Mouse (Mus musculus): ENCODE results near the gene Osbpl2.

Gene Osbpl2

GRCm38 (mm10) chr2:180165855-180166254 lies 46.7 kb downstream of the Osbpl2 start:
- DNase-seq: peak; percentile 72 to 80

GRCm38 (mm10) chr2:180166869-180167268 lies 47.8 kb downstream of the Osbpl2 start:
- no peak for DNase-seq

GRCm38 (mm10) chr2:180170151-180170805 lies 51.2 kb downstream of the Osbpl2 start:
- no peak for DNase-seq

- DNase-seq: peak; percentile 98 to 99
Observed at GRCm38 (mm10) chr2:180170806-180171521, 51.9 kb downstream of the Osbpl2 start, which contains the start of gene Adrm1. Adrm1 (plus strand) TSS chr2:180171485.

GRCm38 (mm10) chr2:180171522-180172070 lies 52.5 kb downstream of the Osbpl2 start:
- DNase-seq: no peak

GRCm38 (mm10) chr2:180172152-180172551 lies 53.0 kb downstream of the Osbpl2 start:
- peak; percentile 42 to 62 for DNase-seq

- DNase-seq: no peak
Observed at GRCm38 (mm10) chr2:180173163-180173562, 54.1 kb downstream of the Osbpl2 start.

GRCm38 (mm10) chr2:180173711-180174110 lies 54.6 kb downstream of the Osbpl2 start:
- peak; percentile 40 to 53 for DNase-seq

GRCm38 (mm10) chr2:180174121-180174520 lies 55.0 kb downstream of the Osbpl2 start:
- DNase-seq: no peak

- no peak for DNase-seq
Observed at GRCm38 (mm10) chr2:180175725-180176124, 56.6 kb downstream of the Osbpl2 start.

GRCm38 (mm10) chr2:180181542-180181941 lies 62.4 kb downstream of the Osbpl2 start:
- DNase-seq: no peak

GRCm38 (mm10) chr2:180184011-180184751 lies 65.1 kb downstream of the Osbpl2 start:
- peak; percentile 57 to 68 for DNase-seq

- no peak for DNase-seq
Observed at GRCm38 (mm10) chr2:180184752-180185109, 65.6 kb downstream of the Osbpl2 start.

GRCm38 (mm10) chr2:180185686-180186085 lies 66.6 kb downstream of the Osbpl2 start:
- DNase-seq: no peak

- no peak for DNase-seq
Observed at GRCm38 (mm10) chr2:180187362-180187761, 68.3 kb downstream of the Osbpl2 start.

- no peak for DNase-seq
Observed at GRCm38 (mm10) chr2:180196610-180197322, 77.7 kb downstream of the Osbpl2 start.

GRCm38 (mm10) chr2:180197323-180198037 lies 78.4 kb downstream of the Osbpl2 start:
- DNase-seq: no peak

- no peak for DNase-seq
Observed at GRCm38 (mm10) chr2:180198782-180199181, 79.7 kb downstream of the Osbpl2 start.

- DNase-seq: no peak
Observed at GRCm38 (mm10) chr2:180200681-180201080, 81.6 kb downstream of the Osbpl2 start.

- no peak for DNase-seq
Observed at GRCm38 (mm10) chr2:180201303-180201702, 82.2 kb downstream of the Osbpl2 start.

- peak; percentile 55 to 61 for DNase-seq
Observed at GRCm38 (mm10) chr2:180202263-180202662, 83.2 kb downstream of the Osbpl2 start.

GRCm38 (mm10) chr2:180202805-180203204 lies 83.7 kb downstream of the Osbpl2 start:
- peak; percentile 56 to 63 for DNase-seq
